Mouse (Mus musculus) hindbrain, embryonic 11.5 days (tissue): ENCODE measurements around the gene Cars2. TPM values are rescaled to one million over a fixed set of nuclear protein-coding genes. Genes with fewer than 3 reads are reported as not detected.

Source experiments
- ATAC-seq: fragments of 200-750 bp; cut with Nextera tagmentation; 2 replicates; pipeline ENCODE4 v1.8.0; 2017; ENCODE audit warnings: mild to moderate bottlenecking, moderate TSS enrichment, moderate library complexity; ENCODE audit not compliant: low FRiP score
- DNase-seq: peaks from one replicate; pipeline ENCODE4 v3.0.0-alpha.2; 2015; ENCODE audit warnings: low spot score
- H3K27ac ChIP-seq: fragments of 300-500 bp; sonication (generic); 2 replicates; pipeline ENCODE4 v1.5.1; 2014; ENCODE audit warnings: mild to moderate bottlenecking, low read depth, low read length
- H3K27me3 ChIP-seq: fragments of 300-500 bp; sonication (generic); 2 replicates; pipeline ENCODE4 v1.6.1; 2014; ENCODE audit warnings: mild to moderate bottlenecking, low read length, moderate library complexity, mixed read lengths; ENCODE audit not compliant: control insufficient read depth, insufficient read depth
- H3K36me3 ChIP-seq: fragments of 300-500 bp; sonication (generic); 2 replicates; pipeline ENCODE4 v1.6.1; 2014; ENCODE audit warnings: mild to moderate bottlenecking, low read length, moderate library complexity, mixed read lengths; ENCODE audit not compliant: control insufficient read depth, insufficient read depth
- H3K4me1 ChIP-seq: fragments of 300-500 bp; sonication (generic); replicated peaks from 2 replicates; pipeline ENCODE4 v1.6.1; 2014; ENCODE audit warnings: low read length, mixed read lengths; ENCODE audit not compliant: control insufficient read depth, insufficient read depth
- H3K4me2 ChIP-seq: fragments of 300-500 bp; sonication (generic); replicated peaks from 2 replicates; pipeline ENCODE4 v1.6.1; 2014; ENCODE audit warnings: mild to moderate bottlenecking, low read depth, low read length
- H3K4me3 ChIP-seq: fragments of 300-500 bp; sonication (generic); 2 replicates; pipeline ENCODE4 v1.5.1; 2014; ENCODE audit warnings: low read depth, low read length
- H3K9ac ChIP-seq: fragments of 300-500 bp; sonication (generic); 2 replicates; pipeline ENCODE4 v1.6.1; 2014; ENCODE audit warnings: low read depth, low read length
- H3K9me3 ChIP-seq: fragments of 300-500 bp; sonication (generic); 2 replicates; pipeline ENCODE4 v1.6.1; 2016; ENCODE audit warnings: low read length; ENCODE audit not compliant: control insufficient read depth
- WGBS: fragments of 180-500 bp; shearing (Covaris S2); extraction: QIAGEN DNeasy Blood & Tissue Kit; methylation state at CpG from one replicate; pipeline ENCODE4 v1.1.7; 2014; 5-methylcytosine and 5-hydroxymethylcytosine counted together
- polyA plus RNA-seq: library from polyadenylated mRNA; unstranded; fragments of >200 nt; fragmentation: Nextera tagmentation; extraction: Ambion mirVana; gene quantifications from 2 replicates; pipeline ENCODE4 v1.2.1, GENCODE M21; 2014

The Cars2 gene
- polyA plus RNA-seq, 1 experiment from 2014 or later, result 19.5 TPM

- H3K4me3 ChIP-seq, result no peak overlapping the region
- no peaks in the 10 kb centered on the region; the same call in 1 of the 2 replicates for H3K4me1 ChIP-seq
- H3K36me3 ChIP-seq, result no peaks in the 10 kb centered on the region
- WGBS, result 77% methylated on average over 4 of the region's 4 CpGs
- ATAC-seq (no peak), DNase-seq (no peak)
- H3K9me3 ChIP-seq, result no peaks in the 10 kb centered on the region
- peaks cover 3% of the 10 kb centered on the region; the same call in 1 of the 2 replicates for H3K27me3 ChIP-seq
- H3K9ac ChIP-seq, result no peak overlapping the region
- H3K27ac ChIP-seq, result no peak overlapping the region
- H3K4me2 ChIP-seq, result no peak overlapping the region
Observed at GRCm38 (mm10) chr8:11487229-11487628, 63.4 kb downstream of the Cars2 start.

GRCm38 (mm10) chr8:11486142-11486541 is 64.4 kb downstream of the Cars2 start:
- ATAC-seq (no peak), DNase-seq (peak; percentile 83)
- Histone ChIP-seq H3K27ac (no peak overlapping the region), H3K4me3 (no peak overlapping the region), H3K4me2 (no peak overlapping the region), H3K27me3 (peaks cover 7% of the 10 kb centered on the region), H3K9ac (no peak overlapping the region), H3K4me1 (no peaks in the 10 kb centered on the region; the same call in 1 of the 2 replicates), H3K9me3 (no peaks in the 10 kb centered on the region), H3K36me3 (no peaks in the 10 kb centered on the region)
- WGBS, result 22% methylated on average over 7 of the region's 7 CpGs

- H3K27me3 ChIP-seq, result peaks cover 30% of the 10 kb centered on the region
- H3K9me3 ChIP-seq, result no peaks in the 10 kb centered on the region
- no peak overlapping the region for H3K4me2 ChIP-seq
- no peak for ATAC-seq
- H3K36me3 ChIP-seq, result no peaks in the 10 kb centered on the region
- no peak overlapping the region for H3K4me3 ChIP-seq
- 73% methylated on average over 3 of the region's 3 CpGs for WGBS
- H3K9ac ChIP-seq, result no peak overlapping the region
- H3K27ac ChIP-seq, result no peak overlapping the region
- H3K4me1 ChIP-seq, result peaks cover 2% of the 10 kb centered on the region
- no peak for DNase-seq
Observed at GRCm38 (mm10) chr8:11482537-11482936, 68.0 kb downstream of the Cars2 start.

- WGBS, result 50% methylated on average over 3 of the region's 3 CpGs
- Histone ChIP-seq H3K27me3 (peaks cover 37% of the 10 kb centered on the region), H3K4me1 (peaks cover 2% of the 10 kb centered on the region), H3K27ac (no peak overlapping the region), H3K4me2 (no peak overlapping the region), H3K9me3 (no peaks in the 10 kb centered on the region), H3K4me3 (no peak overlapping the region), H3K9ac (no peak overlapping the region), H3K36me3 (no peaks in the 10 kb centered on the region)
- no peak for DNase-seq
- no peak for ATAC-seq
Observed at GRCm38 (mm10) chr8:11481876-11482275, 68.7 kb downstream of the Cars2 start.

- Histone ChIP-seq H3K9me3 (no peaks in the 10 kb centered on the region), H3K4me3 (no peak overlapping the region), H3K27ac (no peak overlapping the region), H3K27me3 (peaks cover 57% of the 10 kb centered on the region), H3K9ac (no peak overlapping the region), H3K4me2 (no peak overlapping the region), H3K4me1 (peaks cover 6% of the 10 kb centered on the region), H3K36me3 (no peaks in the 10 kb centered on the region)
- WGBS, result 4% methylated on average over 14 of the region's 14 CpGs
- ATAC-seq (no peak), DNase-seq (no peak)
Observed at GRCm38 (mm10) chr8:11479591-11479990, 71.0 kb downstream of the Cars2 start.

GRCm38 (mm10) chr8:11478807-11479527 is 71.6 kb downstream of the Cars2 start:
- H3K4me1 ChIP-seq, result peaks cover 6% of the 10 kb centered on the region
- H3K36me3 ChIP-seq, result no peaks in the 10 kb centered on the region
- peak; percentile 40 for DNase-seq
- H3K9ac ChIP-seq, result no peak overlapping the region
- H3K4me3 ChIP-seq, result peak overlapping the region; percentile 33
- H3K27me3 ChIP-seq, result peaks cover 61% of the 10 kb centered on the region
- H3K9me3 ChIP-seq, result no peaks in the 10 kb centered on the region
- peak; percentile 38; the same call in 1 of the 2 replicates for ATAC-seq
- 2% methylated on average over 20 of the region's 23 CpGs for WGBS
- H3K27ac ChIP-seq, result no peak overlapping the region
- H3K4me2 ChIP-seq, result peak overlapping the region; percentile 93

- H3K27me3 ChIP-seq, result peaks cover 61% of the 10 kb centered on the region
Observed at GRCm38 (mm10) chr8:11477811-11478761, 72.5 kb downstream of the Cars2 start, which contains the start of gene Rab20. Rab20 (minus strand) TSS chr8:11478710.

GRCm38 (mm10) chr8:11477178-11477553 is 73.4 kb downstream of the Cars2 start:
- peaks cover 61% of the 10 kb centered on the region for H3K27me3 ChIP-seq
- no peak overlapping the region for H3K27ac ChIP-seq
- no peak overlapping the region for H3K4me3 ChIP-seq
- peak overlapping the region; percentile 28 for H3K4me2 ChIP-seq
- no peak overlapping the region for H3K9ac ChIP-seq
- DNase-seq (no peak), ATAC-seq (no peak)
- H3K9me3 ChIP-seq, result no peaks in the 10 kb centered on the region
- H3K36me3 ChIP-seq, result no peaks in the 10 kb centered on the region
- H3K4me1 ChIP-seq, result peaks cover 6% of the 10 kb centered on the region
- WGBS, result 5% methylated on average over 9 of the region's 9 CpGs

More at GRCm38 (mm10) chr8:11477811-11478761, 72.5 kb downstream of the Cars2 start, which contains the start of gene Rab20:
- peak within 1 kb of the TSS; percentile 93 for H3K4me2 ChIP-seq
- H3K27ac ChIP-seq, result no peak within 1 kb of the TSS
- H3K4me1 ChIP-seq, result peaks cover 6% of the 10 kb centered on the region
- peak; percentile 75 for DNase-seq
- peak within 1 kb of the TSS; percentile 33 for H3K4me3 ChIP-seq
- no peaks in the 10 kb centered on the region for H3K9me3 ChIP-seq
- peak; percentile 66 for ATAC-seq
- no peaks in the 10 kb centered on the region for H3K36me3 ChIP-seq
- H3K9ac ChIP-seq, result no peak within 1 kb of the TSS
- WGBS, result under 1% methylated on average over 69 of the region's 69 CpGs
